Comparison of ENCODE assay signal across 21 mouse cellular contexts in genomic region chr8:103955568-103956260, GRCm38 (mm10).
"Had no signal": no experiment of that assay in that cellular context is flagged by ENCODE, and none has a peak within 500 bp of the region (broad histone marks: within the 10 kb centered on the region; RNA-seq: fewer than 3 reads in every experiment).

No protein-coding gene starts in this region.

- H3K4me2 ChIP-seq: lung, embryonic 15.5 days; midbrain, embryonic 11.5 days; midbrain, embryonic 13.5 days; neural tube, embryonic 13.5 days; neural tube, embryonic 15.5 days had no signal

- H3K4me3 ChIP-seq: lung, embryonic 15.5 days; megakaryocyte, embryonic 14.5 days; midbrain, embryonic 13.5 days; myocyte; neural tube, embryonic 13.5 days; neural tube, embryonic 15.5 days had no signal

- H3K27ac ChIP-seq: lung, embryonic 15.5 days; macrophage; midbrain, embryonic 13.5 days; neural tube, embryonic 13.5 days; neural tube, embryonic 15.5 days had no signal

- H3K4me1 ChIP-seq: lung, embryonic 15.5 days; megakaryocyte, embryonic 14.5 days; midbrain, embryonic 13.5 days; neural tube, embryonic 13.5 days; neural tube, embryonic 15.5 days had no signal

- H3K9me3 ChIP-seq: lung, embryonic 15.5 days; midbrain, embryonic 13.5 days; neural tube, embryonic 13.5 days; neural tube, embryonic 15.5 days had no signal

- ATAC-seq: lung, postnatal 0 days; midbrain, embryonic 13.5 days; midbrain, embryonic 16.5 days had no signal

- H3K9ac ChIP-seq: lung, embryonic 15.5 days; midbrain, embryonic 13.5 days; neural tube, embryonic 13.5 days; neural tube, embryonic 15.5 days had no signal

- H3K27me3 ChIP-seq: lung, embryonic 15.5 days; megakaryocyte, embryonic 14.5 days; midbrain, embryonic 13.5 days; neural tube, embryonic 13.5 days; neural tube, embryonic 15.5 days had no signal

- H3K36me3 ChIP-seq: lung, embryonic 15.5 days; midbrain, embryonic 13.5 days; neural tube, embryonic 13.5 days; neural tube, embryonic 15.5 days had no signal

- DNase-seq: lung, adult 2 months; lung, postnatal 14 days; lung, postnatal 36 days; retina, postnatal 1 day; right cerebral cortex, adult 18-20 months; right cerebral cortex, postnatal 25 days; right cerebral cortex, postnatal 4 days; spleen, adult 18-20 months; thymus, adult 18-20 months; thymus, postnatal 14 days; thymus, postnatal 36 days had no signal
